Mouse (Mus musculus): Measurements from ENCODE around the gene Xrn2.

The Xrn2 gene

DNA sequence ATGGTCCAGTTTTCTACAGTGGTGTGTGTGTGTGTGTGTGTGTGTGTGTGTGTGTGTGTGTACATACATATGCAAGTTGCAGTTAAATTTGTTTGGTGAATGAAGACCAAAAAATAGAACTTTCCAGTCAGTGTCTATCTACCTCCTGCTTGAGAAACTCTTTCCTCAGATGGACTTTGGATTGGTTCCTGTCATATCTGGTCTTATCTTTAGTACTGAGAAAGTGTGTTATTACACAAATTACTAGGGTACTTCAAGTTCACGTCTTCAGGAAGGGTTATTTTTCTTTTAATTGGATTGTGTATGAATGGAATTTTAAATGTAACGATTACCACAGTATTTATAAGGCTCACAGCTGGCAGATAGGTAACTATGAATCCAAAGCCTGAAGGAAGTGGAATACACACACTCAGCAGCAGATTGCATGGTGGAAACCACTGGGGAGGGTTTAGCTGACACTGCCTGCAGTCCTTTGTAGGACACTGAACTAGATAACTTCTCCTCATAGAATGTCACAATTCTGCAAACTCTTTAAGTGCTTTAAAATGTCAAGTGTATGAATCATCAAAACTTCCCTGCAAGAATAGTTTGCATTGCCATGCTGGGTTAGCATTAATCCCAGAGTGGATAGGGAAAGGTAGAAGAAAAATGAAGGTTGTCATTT lies 40.6 kb downstream of the Xrn2 start:
- DNase-seq (ENCODE audit: low read depth in 1 of 2, low spot score in 2 of 2): no peak

DNA sequence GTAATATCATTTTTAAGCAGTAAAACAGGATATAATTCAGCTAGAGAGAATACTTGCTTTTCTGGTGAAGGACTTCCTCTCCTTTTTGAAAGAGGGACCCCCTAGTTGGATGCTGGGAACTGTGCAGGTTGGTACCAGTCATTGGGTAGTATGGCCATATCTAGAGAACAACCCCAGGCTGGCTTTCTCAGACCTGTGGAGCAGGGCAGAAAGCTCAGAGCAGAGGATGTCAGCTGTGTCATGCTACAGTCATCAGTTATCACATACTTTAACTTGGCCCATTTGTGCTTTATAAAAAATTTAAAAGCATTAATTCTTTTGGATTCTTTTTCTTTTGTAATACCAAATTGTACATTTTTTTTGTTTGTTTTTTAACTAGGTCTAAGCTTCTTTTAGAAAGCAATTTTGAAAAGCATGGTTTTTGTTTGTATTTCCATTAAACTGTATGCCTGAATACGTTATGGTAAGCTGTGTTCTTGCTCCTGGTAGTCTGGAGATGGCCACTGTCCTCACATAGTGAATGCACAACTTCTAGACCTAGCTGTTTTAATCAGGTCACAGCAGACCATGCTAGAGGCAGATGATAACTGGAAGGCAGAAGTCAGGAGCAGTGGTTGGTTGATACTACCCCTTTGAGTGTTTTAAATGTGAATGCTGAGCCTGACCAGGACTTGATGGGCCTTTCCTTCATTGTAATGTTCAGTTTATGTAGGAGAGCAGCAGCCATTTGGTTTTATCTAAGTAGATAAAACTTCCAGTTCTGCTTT lies 54.9 kb downstream of the Xrn2 start:
- DNase-seq (ENCODE audit: low read depth in 1 of 2, low spot score in 2 of 2): no peak

DNA sequence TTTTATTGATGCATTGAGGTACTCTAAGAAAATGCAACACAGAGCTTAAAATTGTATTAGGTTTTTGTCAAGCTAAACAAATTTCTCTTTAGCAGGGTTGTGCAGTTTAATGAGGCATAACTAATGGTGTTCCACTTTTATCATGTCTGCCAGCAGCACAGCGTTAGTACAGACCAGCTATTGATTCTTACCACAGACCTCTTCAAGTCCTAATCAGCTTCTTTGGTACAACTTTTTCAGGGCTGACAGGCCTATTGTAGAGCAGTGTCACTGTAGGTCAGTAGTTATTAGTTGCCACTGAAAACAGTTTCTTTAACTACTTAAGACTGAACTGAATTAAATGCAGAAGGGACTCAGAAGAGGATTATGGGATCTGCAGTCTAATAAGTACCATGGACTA lies 56.3 kb downstream of the Xrn2 start:
- no peak for DNase-seq (ENCODE audit: low read depth in 1 of 2, low spot score in 2 of 2)

DNA sequence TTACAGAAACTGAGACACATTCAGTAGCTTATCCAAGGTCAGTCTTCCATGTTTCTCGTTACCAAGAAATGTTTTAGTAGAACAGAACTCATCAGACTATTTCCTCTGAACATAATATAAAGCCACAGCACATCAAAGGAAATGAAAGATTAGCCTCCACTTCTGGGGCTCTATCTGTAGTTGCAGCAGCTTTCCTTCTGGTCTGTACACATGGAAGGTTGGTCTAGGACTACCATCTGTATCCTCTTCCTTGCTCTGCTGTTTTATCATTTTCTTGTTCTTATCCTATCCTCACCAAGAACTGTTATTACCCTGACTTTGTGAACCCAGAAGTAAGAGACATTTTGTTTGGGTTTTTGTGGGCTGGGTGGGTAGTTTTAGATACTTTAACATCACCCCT lies 57.5 kb downstream of the Xrn2 start:
- DNase-seq (ENCODE audit: low read depth in 1 of 2, low spot score in 2 of 2): no peak

DNA sequence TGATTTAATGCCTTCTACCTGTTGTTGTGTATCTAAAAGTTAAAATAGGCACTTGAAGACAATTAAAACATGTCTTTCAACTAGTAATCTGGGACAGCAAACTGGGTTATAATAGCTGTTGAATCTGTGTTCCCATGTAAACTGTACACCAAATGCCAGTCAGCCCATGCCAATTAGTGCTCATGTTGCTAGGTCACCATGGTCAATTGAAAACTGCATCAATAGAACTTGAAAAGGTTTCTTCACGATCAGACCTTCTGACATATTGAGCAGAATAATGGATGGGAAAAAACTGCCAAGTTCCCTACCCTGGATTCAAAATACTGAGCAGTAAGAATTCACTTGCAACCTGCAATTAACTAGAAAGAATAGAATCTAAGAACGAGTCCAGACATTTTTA lies 61.2 kb downstream of the Xrn2 start:
- no peak for DNase-seq (ENCODE audit: low read depth in 1 of 2, low spot score in 2 of 2)

DNA sequence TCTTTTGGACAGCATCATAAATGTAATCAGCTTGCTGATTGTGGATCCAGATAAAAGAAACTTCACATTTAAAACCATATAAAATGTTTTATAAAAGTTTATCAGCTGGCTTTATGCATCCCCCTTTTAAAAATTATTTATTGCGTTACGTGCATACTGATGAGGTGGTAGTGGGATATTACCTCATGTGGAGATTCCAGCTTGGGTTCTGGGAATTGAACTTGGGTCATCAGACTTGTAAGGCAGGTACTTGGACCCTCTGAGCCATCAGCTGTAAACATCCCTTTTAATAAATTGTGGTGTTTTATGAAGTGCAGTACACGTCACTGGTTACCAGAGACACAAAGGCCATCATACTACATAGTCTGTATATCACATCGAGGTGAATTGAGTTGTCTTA lies 61.6 kb downstream of the Xrn2 start:
- DNase-seq (ENCODE audit: low read depth in 1 of 2, low spot score in 2 of 2): no peak

DNA sequence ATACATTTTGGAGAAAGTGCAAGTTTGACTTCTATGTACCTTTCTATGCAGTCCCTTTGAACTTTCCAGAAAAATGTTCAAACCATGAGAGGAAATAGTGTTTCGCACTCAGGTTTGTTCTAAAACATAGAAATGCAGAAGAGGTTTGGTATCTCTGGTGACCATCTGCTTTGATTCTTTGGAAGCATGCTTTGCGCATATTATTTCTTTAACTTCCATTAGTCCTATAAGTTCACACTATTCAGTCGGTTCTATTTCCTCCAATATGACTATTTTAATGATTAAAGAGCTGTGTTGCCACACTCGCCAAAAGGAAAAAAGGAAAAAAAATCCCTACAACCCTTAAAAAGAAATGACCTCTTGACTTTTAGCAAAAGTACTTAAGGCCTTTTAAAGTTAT lies 69.6 kb downstream of the Xrn2 start:
- no peak for DNase-seq (ENCODE audit: low read depth in 1 of 2, low spot score in 2 of 2)

DNA sequence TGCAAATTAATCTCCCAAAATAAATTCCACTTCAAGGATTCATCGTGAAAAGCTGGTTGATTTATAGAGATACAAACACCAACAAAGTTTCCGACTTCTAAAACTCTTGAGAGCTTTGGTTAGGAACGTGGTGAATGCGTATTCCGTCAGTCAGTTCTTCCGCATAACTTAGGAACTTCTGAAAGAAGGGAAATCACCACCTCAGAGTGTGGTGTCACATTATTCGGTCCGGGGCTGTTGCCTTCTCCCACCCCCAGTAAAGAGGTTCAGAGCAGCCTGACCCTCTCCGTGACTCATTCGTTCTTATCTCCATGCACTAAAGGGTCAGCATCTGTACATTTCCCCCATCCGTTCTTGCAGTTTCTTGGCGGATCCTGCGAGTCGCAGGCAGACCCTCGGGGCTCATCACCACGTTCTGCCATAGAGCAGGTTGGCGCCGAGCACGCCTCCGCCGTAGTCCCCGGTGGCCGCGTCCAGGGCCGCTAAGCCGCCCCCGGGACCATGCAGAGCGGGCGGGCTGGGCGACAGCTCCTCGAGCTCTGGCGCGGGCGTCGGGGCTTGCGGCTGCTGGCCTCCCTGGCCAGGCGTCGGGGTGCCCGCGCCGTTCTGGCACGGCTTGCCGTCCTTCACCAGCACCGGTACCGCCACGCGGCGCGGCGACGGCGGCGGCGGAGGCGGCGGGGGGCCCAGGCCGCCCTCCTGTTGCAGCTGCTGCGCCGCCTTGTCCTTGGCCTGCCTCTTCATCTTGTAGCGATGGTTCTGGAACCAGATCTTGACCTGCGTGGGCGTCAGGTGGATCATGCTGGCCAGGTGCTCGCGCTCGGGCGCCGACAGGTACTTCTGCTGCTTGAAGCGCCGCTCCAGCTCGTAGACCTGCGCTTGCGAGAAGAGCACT lies 70.9 kb downstream of the Xrn2 start:
- DNase-seq (ENCODE audit: low read depth in 1 of 2, low spot score in 2 of 2): no peak

DNA sequence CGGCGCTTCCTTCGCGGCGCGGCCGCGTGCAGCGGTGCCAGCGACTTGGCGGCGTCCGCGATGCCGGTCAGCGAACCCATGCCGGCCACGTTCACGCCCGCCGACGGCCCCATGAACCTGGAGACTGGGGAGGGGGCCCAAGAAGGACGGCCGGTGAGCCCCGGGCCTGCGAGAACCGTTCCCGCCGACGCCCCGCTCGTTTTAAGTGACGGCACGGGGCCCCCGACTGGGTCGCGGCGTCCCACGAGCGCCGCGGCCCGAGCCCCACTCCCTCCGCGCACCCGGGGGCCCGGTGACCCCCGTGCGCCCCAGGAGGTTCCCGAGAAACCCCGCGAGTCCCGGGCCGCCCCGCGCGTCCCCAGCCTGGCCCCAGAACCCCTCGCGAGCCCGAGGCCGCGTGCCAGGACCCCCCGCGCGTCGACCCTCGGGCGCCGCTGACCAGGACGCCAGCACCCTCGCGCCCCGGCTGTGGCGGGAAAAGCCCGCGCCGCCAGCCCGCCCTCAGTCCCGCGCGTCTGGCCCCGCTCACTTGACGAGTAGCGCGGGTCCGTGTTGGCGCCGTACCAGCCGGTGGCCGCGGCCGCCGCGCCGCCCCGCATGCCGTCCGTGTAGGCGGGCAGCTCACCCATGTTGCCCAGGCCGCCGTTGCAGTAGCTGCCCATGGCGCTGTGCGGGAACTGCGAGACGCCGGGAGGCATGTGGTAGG lies 71.7 kb downstream of the Xrn2 start:
- DNase-seq (ENCODE audit: low read depth in 1 of 2, low spot score in 2 of 2): no peak

DNA sequence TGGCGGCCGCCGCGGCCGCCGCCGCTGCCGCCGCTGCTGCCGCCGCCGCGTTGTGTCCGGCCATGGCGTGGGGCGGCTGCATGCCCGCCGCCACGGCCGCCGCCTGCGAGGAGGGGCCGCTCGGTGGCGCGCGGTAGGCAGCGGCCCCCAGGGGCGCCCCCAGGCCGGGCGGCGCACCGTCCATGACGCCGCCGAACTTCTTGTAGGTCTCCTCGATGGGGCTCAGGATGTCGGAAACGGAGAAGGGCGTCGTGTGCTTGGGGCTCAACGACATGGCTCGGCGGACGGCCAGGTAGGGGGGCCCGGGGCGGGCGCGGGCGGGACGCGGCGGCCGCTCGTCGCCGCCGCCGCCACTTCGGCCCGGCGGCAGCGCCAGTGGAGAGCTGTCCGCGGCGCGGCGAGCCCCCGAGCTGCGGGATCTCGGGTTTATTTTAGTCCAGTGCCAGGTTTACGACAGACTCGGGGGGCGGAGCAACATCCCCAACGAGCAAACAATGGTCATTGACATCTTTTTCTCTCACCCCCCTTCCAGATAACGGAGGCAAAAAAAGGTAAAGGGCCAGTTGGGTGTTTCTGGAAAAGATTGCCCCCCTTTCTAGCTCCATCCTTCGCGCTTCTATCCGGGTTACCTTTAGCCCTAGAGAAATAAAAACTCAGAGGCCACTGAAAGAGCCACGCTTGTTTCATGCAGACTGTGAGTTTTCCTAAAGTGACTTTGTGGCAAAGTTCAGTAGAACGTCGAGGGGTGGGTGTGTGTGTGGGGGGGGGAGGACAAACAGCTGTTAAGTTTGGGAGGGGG lies 72.5 kb downstream of the Xrn2 start, which contains the start of gene Nkx2-4:
Nkx2-4 (minus strand) TSS at position 374 of the 799 bp plus-strand sequence.
- DNase-seq (ENCODE audit: low read depth in 1 of 2, low spot score in 2 of 2): no peak

DNA sequence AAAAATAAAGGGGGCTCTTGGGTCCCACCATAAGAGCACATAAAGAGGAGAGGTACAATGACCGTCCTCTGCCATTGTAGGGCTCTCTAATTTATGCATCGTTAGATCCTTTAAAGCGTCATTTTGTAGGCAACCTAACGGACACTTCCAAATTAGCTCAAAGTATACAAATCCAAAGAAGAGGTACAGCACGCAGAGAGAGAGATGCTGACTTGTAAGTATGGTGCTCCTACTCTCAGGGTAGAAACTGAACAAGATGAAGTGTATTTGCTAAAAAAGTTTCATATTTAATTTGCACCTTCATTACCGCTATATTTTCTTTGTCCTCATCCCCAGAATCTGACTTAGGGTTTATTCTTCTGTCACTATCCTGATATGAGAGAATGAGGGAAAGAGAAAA lies 73.1 kb downstream of the Xrn2 start:
- DNase-seq (ENCODE audit: low read depth in 1 of 2, low spot score in 2 of 2): no peak

DNA sequence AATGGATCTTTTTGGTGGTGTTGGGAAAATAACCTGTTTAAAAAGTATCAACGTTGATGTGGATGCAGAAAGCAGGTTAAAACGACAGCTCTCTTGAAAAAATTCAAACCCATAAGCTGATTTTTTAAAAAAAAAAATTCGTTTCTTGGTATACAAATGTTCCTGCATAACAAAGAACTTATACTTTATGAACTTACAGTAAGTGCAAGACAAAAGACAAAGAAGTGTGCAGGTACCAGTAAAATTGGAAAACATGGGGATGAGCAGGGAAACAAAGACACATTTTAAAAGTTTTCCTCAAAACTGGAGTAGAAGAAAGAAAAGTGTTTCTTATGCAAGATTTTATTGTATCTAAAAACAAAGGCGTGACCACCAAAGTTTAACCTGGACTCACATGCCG lies 73.6 kb downstream of the Xrn2 start:
- no peak for DNase-seq (ENCODE audit: low read depth in 1 of 2, low spot score in 2 of 2)

DNA sequence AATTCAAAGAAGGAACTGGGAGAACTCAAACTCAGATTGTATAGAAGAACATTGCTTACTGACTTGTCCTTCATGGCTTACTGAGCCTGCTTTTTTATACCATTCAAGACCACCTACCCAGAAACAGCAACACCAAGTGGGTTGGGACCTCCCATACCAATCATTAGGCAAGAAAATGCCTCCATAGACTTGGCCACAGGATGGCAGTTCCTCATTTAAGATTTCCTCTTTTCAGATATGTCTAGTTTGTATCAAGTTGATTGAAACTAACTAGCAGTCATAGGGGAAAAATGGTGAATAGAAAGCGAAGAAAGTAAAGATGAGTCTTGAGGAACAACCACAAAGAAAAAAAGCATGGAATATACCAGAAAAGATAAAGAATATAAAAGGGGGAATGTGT lies 106.9 kb downstream of the Xrn2 start:
- no peak for DNase-seq (ENCODE audit: low read depth in 1 of 2, low spot score in 2 of 2)

DNA sequence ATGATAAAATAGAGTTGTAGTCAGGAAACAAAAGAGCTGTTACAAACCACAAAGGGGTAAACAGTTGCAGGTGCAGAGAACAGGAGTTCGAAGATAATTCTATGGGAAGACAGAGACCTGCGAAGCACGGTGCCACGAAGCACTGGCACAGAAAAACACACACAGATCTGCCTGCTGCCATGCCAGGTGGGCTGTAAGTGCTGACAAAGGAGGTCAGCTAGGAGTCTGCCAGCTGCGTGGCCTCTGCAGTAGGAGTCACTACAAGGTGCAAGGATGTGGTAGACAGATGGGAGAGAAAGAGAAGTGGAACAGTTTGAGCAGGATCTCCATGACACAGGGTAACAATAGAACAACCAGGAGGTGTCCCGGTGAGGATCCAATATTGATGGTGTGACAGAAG lies 114.6 kb downstream of the Xrn2 start:
- no peak for DNase-seq (ENCODE audit: low read depth in 1 of 2, low spot score in 2 of 2)
